Mouse (Mus musculus): ENCODE results near the gene Actr5.

Gene Actr5

GRCm38 (mm10) chr2:158667671-158668432 is 43.2 kb downstream of the Actr5 start:
- no peak for DNase-seq

DNA sequence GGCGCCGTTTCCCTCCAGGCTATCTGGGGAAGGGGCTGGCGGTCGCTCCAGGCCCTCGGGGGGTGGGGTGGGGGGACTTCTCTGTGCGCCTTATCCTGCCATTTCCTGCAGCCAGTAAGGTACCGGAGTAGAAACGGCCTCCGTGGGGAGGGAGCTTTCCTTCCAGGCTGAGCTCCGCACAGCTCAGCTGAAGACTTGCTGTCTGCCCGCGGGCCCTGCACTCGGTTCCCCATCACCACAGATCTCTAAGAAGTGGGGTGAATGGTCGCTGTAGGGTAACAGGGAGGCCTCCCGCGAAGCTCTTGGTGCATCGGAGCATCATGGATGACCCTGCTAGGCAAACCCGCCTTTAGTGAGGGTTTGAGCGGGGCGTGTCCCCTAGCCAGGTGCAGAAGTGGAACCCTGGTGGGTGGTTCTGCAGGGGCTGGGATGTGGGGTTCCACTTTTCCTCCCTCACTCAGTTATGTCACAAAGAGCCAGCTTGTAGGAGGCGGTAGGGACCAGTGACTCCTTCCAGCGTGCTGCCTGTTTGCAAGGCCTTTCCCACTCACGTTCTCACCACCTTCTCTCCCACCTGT is 43.8 kb downstream of the Actr5 start:
- DNase-seq = no peak

- no peak for DNase-seq
Observed at GRCm38 (mm10) chr2:158669199-158670195, 44.8 kb downstream of the Actr5 start.

- DNase-seq = no peak
Observed at GRCm38 (mm10) chr2:158670571-158670970, 45.9 kb downstream of the Actr5 start.

GRCm38 (mm10) chr2:158672829-158673228 is 48.1 kb downstream of the Actr5 start:
- no peak for DNase-seq

- DNase-seq = no peak
Observed at GRCm38 (mm10) chr2:158673493-158673892, 48.8 kb downstream of the Actr5 start.

DNA sequence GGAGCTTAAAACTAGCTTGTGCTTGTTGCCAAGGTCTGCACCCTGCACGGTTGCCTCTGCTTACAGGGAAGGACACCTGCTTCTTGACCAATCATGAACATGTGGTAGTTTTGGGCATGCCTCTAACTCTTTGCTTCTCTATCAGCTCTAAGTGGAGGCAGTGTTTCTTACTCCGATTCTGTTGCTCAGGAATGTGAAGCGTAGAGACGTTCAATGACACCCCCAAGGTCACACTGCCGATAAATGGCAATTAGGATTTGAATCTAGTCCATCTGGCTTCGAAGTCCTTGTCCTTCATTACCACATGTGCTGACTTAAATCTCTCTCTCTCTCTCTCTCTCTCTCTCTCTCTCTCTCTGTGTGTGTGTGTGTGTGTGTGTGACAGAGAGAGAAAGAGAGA is 49.4 kb downstream of the Actr5 start:
- DNase-seq = no peak

GRCm38 (mm10) chr2:158674759-158675158 is 50.1 kb downstream of the Actr5 start:
- DNase-seq = no peak

DNA sequence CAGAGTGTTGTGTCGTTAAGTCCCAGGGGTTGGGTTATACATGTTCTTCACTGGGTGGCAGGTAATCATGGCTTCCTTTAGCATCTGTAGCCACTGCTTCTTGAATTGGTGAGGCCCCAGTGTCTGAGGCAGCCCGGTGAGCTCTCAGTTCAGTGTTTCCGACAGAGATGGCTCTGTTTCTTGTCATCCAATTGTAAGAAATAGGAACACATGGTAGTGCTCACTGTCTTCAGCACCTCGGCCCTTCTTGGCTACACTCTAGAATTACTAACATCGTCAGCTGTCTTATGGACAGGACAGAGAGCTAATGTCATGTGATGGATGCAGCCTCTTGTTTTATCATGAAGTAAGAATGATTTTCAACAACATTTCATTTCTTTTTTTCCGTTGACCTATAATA is 50.5 kb downstream of the Actr5 start:
- DNase-seq = no peak

- DNase-seq = no peak
Observed at GRCm38 (mm10) chr2:158675907-158676533, 51.3 kb downstream of the Actr5 start.

DNA sequence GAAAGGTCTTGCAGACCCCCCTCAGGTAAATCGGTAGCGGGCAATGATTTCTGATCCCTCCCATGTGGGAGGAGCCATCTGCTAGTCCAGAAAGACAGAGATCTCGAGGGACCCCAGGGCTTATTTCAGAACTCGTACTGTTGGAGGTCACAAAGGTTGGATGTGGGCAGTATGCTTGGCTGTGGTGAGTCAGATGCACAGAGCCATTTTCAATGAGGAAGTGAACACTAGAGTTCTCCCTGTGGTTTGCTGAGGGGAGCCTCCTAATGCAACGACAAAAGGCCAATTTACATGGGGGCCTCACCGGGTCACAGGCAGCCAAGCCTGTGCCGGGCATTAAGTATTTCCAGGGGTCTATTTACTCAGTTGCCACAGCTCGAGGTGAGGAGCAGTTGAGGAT is 53.3 kb downstream of the Actr5 start:
- no peak for DNase-seq

GRCm38 (mm10) chr2:158679091-158679490 is 54.4 kb downstream of the Actr5 start:
- DNase-seq = no peak

- DNase-seq = no peak
Observed at GRCm38 (mm10) chr2:158680357-158680889, 55.7 kb downstream of the Actr5 start.

- no peak for DNase-seq
Observed at GRCm38 (mm10) chr2:158681714-158682113, 57.0 kb downstream of the Actr5 start.

- no peak for DNase-seq
Observed at GRCm38 (mm10) chr2:158682344-158683037, 57.8 kb downstream of the Actr5 start.

- no peak for DNase-seq
Observed at GRCm38 (mm10) chr2:158683038-158683413, 58.3 kb downstream of the Actr5 start.

- DNase-seq = no peak
Observed at GRCm38 (mm10) chr2:158684247-158684843, 59.7 kb downstream of the Actr5 start.

- DNase-seq = no peak
Observed at GRCm38 (mm10) chr2:158684910-158685309, 60.2 kb downstream of the Actr5 start.

DNA sequence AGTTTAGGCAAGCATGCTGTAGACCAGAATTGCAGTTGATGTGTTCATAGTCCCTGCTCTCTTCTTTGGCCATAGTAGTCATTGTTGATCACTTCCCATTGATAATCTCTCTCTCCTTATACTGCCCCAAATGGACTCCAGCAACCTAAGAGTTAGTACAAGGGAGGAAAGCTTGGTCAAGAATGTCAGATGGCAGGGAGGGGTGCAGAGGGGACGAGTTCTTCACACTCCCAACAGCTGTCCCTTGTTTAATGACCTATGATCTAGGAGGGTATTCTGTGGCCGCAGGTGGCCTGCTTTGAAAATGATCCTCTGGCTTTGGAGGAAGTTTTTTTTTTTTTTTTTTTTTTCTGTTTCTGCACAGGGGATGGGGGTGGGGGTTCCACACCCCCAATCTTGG is 61.7 kb downstream of the Actr5 start:
- no peak for DNase-seq

DNA sequence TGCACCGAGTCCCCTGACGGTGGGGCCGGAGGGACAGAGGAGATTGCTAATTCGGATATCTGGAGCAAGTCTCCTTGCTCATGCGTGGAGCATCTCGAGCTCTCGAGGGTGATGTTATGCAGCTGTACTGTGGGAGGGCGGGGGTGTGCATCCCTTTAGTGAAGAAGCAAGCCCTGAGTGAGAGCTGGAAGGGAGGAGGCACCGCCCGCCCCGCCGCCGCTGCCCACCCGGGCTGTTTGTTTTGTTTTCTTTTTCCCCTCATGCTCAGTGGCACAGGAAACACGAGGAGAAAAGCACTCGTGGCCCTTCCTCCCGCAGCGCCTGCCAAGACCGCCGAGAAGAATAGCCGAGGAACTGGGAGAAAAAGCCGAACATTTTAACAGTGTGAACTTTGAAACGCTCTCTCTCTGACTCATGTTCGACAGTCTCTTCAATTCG is 63.1 kb downstream of the Actr5 start:
- DNase-seq = no peak
